Mouse (Mus musculus) left cerebral cortex, adult 11 months (tissue): ENCODE results near the gene Il10.

Experiments used
- DNase-seq: peaks from one replicate; pipeline ENCODE4 v3.0.0; 2022; ENCODE audit warnings: low spot score

The Il10 gene

GRCm38 (mm10) chr1:131019492-131020098 lies at the start of gene Il10:
Gene Il10, plus strand, starts transcription at chr1:131019845.
- no peak for DNase-seq

- peak; percentile 7 for DNase-seq
Observed at GRCm38 (mm10) chr1:130979455-130979854, 40.2 kb upstream of the Il10 start.

DNA sequence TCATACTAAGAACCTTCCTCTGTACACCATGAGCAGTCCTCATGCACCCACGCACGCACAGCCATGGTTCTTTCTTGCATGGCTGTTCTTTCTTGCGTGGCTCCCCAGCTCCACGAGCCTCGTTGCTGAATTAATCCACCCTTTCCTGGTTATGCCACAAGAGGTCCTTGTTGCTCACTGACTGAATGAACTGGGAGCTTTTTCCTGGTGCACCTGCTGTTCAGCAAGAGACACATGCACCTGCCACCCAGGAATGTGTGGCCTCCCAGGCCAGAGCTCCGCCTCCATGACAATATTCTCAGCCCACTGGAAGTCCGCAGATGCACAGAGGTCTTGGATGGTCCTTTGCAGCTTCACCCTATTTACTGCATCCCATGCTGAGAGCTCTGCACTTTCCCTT lies 35.2 kb upstream of the Il10 start:
- no peak for DNase-seq

- DNase-seq: no peak
Observed at GRCm38 (mm10) chr1:130987001-130987400, 32.6 kb upstream of the Il10 start.

GRCm38 (mm10) chr1:130987418-130987817 lies 32.2 kb upstream of the Il10 start:
- no peak for DNase-seq

DNA sequence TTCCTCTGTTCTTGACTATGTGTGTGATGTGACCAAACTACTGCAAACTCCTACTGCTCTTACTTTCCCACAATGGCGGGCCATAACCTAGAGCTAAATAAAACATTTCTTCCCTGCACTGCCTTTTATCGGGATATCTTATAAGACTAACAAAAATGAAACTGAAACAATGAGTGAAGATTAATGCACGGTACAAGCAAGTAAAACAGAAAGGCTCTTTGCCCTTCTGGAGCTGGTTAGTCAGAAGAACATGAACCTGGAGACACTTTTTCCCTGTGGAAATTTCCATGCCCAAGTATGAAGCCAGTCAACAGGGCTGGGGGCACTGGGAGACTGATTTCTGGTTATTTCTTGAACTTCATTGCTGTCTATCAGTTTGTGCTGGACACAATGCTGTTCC lies 30.3 kb upstream of the Il10 start:
- DNase-seq: no peak

DNA sequence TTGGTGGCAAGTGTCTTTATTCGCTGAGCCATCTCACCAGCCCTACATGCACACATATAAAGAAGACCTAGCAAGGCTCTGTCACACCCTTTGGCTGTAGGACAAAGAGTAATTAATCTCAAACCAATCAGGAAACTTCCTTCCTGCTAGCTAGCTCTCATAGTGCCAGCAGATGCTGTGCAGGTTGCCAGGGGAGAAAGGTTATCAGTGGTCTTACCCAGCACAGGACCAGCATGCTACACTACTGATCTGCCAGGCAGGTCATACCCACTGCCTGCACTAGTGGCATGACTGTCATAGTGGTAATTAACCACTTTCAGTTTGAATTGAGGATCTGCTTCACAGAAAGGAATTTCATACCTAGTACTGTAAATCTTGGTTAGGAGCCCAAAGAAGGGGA lies 29.2 kb upstream of the Il10 start:
- DNase-seq: no peak

- no peak for DNase-seq
Observed at GRCm38 (mm10) chr1:130993574-130994154, 26.0 kb upstream of the Il10 start.

GRCm38 (mm10) chr1:130995515-130995914 lies 24.1 kb upstream of the Il10 start:
- DNase-seq: no peak

GRCm38 (mm10) chr1:130996356-130996755 lies 23.3 kb upstream of the Il10 start:
- DNase-seq: no peak

DNA sequence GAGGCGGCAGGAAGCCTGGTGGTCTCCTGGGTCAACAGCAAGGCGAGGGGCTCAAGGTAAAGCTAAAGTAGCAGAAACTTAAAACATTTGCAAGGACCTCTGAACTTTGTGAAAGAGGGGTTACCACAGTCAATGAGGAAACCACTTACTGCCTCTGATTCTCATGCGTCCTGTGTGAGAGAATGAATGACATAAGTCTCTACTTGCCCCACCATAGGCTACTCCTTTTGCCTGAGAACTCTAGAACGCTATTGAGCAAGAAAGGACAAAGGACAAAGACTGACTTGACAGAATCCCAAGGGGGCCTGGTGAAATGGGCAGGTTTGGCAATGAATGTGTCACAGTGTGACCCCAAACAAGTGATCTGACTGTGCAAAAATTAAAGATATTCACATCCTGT lies 22.2 kb upstream of the Il10 start:
- DNase-seq: no peak

GRCm38 (mm10) chr1:130998321-130998720 lies 21.3 kb upstream of the Il10 start:
- peak; percentile 7 for DNase-seq

DNA sequence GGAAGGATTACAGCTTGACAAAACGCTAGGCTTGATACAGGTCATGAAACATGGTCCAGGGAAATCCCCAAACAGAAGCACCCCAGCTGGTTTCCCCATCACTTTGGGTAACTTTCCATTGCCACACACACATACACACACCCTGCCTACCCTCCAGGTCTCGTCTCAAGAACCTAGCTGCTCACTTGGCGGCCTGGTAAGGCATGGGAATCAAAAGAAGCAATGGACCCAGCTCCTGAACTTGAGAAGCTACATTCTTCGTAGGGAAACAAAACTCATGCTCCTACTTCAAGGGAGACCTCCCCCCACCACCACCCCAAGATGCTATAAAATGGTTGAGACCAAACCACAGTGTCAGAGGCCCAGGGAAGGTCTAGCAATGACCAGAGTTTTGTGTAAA lies 19.9 kb upstream of the Il10 start:
- DNase-seq: no peak

GRCm38 (mm10) chr1:131000296-131000695 lies 19.3 kb upstream of the Il10 start:
- no peak for DNase-seq

DNA sequence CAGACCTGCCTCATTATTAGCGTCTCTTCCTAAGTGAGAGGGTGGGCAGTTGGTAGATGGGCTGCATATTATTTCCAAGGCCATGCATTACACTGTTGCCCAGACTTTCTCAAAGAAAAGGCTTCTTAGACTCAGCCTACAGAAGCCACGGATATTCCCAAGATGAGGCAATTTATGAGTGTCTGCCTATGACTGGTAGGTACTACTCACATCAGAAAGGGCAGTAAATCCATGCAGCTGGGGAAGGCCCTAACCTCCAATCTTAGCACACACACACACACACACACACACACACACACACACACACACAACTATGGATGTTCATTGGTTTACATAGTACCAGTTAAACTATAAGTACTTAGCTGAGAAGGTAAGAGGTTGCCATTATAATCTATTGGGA lies 17.1 kb upstream of the Il10 start:
- no peak for DNase-seq

- DNase-seq: no peak
Observed at GRCm38 (mm10) chr1:131003037-131003922, 16.4 kb upstream of the Il10 start.

GRCm38 (mm10) chr1:131006069-131006468 lies 13.6 kb upstream of the Il10 start:
- no peak for DNase-seq

DNA sequence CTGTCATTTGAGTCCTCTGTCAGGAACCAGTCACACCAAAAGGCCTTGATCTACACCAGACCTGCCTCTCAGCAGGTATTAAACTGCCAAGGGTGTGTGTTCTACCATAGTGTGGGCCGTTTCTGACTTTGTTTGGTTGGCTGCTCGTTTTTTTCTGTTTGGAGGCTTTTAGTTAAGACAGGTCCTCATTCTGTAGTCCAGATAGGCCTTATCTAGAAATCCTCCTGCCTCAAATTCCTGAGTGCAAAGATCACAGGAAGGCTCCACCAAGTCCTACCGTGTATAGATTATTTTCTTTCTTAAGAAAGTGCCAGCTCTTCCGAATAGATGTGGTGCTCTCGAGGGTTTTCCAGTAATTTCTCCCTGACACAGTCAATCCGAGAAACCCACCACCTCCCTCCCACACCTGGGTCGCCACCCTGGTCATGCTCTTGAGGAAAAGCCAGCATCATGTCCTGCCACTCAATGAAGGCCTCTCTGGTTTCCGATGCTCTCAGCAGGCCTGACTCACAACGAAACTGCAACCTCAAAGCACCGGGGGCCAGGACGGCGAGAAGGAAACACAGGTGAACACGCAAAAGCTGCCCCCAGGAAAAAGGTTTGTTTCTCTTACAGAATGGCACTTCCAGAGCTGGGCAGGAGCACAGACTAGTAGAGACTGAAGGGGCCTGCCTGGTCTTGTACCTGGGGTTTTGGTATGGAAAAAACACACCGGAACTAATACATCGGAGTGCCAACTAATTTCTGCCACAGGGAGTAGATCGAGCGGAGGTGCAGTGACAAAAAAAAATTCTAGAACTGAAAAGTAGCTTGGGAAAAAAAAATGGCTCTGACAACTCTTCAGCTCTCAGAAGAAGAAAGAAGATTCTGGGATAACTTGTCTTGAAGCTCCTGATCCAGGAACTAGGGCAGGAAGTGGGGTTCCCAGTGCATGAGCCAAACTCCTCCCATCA lies 9.2 kb upstream of the Il10 start:
- no peak for DNase-seq

DNA sequence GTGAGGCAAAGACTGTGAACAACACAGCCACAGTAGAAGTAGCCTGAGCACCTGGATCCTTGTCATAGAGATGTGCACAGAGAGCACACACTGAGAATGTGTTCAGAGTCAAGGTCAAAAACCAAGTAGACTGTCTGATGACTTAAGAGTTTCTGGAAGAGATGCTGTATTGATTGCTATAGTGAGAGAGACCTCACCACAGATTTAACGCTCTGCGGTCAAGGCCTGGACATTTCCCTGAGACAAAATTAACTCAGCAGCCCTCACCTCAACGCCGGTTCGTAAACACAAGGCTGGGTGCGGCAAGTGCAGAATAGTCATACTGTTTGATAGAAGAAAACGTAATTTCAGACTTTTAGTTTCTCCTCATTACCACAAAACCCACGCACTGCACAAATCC lies 7.2 kb upstream of the Il10 start:
- no peak for DNase-seq

DNA sequence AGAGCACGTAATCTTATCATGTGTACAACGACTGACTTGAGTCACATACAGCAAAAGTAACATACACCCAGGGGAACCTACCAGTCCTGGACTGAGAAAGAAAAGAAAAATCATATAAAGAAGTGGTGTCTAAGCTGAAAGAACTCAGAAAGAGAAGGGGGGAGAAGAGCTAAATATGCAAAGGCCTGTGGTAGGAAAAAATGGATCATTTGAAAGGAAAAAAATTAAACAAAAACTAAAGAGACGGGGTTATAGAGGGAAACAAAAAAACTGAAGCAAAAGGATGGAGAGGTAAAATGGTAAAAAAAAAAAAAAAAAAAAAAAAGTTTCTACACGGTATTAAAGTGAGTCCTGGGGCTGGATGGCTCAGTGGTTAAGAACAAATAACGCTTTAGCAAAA lies 5.7 kb upstream of the Il10 start:
- DNase-seq: no peak

- DNase-seq: no peak
Observed at GRCm38 (mm10) chr1:131015281-131015680, 4.4 kb upstream of the Il10 start.

- no peak for DNase-seq
Observed at GRCm38 (mm10) chr1:131015879-131016278, 3.8 kb upstream of the Il10 start.
